Mouse (Mus musculus) CH12.LX (cell line): ENCODE measurements around the gene Gm28047. TPM values are rescaled to one million over a fixed set of nuclear protein-coding genes. Genes with fewer than 3 reads are reported as not detected.

Experiments
- DNase-seq: peaks from one replicate; pipeline ENCODE4 v3.0.0-alpha.2; 2013; ENCODE audit errors: extremely low read depth
- H3K27ac ChIP-seq: 2 replicates; pipeline ENCODE4 v1.5.1; 2012; ENCODE audit warnings: low read depth, mild to moderate bottlenecking, control low read depth, moderate library complexity; ENCODE audit not compliant: insufficient read depth
- H3K27me3 ChIP-seq: replicated peaks from 2 replicates; pipeline ENCODE3; 2012; ENCODE audit warnings: inconsistent platforms
- H3K36me3 ChIP-seq, 2 experiments: replicated peaks in 1 of 2; 2 replicates each; pipeline versions ENCODE3 to v1.6.1; 2012; ENCODE audit warnings: inconsistent platforms in 1 of 2, low read length in 1 of 2, mild to moderate bottlenecking in 1 of 2, mixed read lengths in 1 of 2, moderate library complexity in 1 of 2; ENCODE audit not compliant: control insufficient read depth in 1 of 2, insufficient read depth in 1 of 2
- H3K4me1 ChIP-seq, 2 experiments: 2 replicates each; pipeline ENCODE4 v1.6.1; 2012; ENCODE audit warnings: inconsistent platforms in 1 of 2, moderate library complexity in 1 of 2; ENCODE audit not compliant: insufficient read depth in 2 of 2, control insufficient read depth in 1 of 2
- H3K4me2 ChIP-seq: 2 replicates; pipeline ENCODE4 v1.6.1; 2012; ENCODE audit warnings: low read depth, mild to moderate bottlenecking, control low read depth; ENCODE audit not compliant: poor library complexity, insufficient read depth, severe bottlenecking
- H3K4me3 ChIP-seq, 3 experiments: fragments of 150-350 bp in 1 of 3; sonication (generic) in 1 of 3; replicated peaks in 1 of 3; 2 replicates each; pipeline versions ENCODE3 to v1.5.1; 2011 to 2012; ENCODE audit warnings: low read depth in 2 of 3, low read length in 2 of 3, mild to moderate bottlenecking in 2 of 3, moderate library complexity in 2 of 3, control low read depth in 1 of 3, improper control_type of control experiment in 1 of 3, inconsistent platforms in 1 of 3, mixed read lengths in 1 of 3; ENCODE audit not compliant: poor library complexity in 1 of 3
- H3K79me2 ChIP-seq: replicated peaks from 2 replicates; pipeline ENCODE4 v1.6.1; 2012; ENCODE audit warnings: mild to moderate bottlenecking, moderate library complexity; ENCODE audit not compliant: control insufficient read depth, poor library complexity, insufficient read depth, severe bottlenecking; ENCODE audit errors: extremely low read depth
- H3K9ac ChIP-seq: 2 replicates; pipeline ENCODE4 v1.6.1; 2012; ENCODE audit warnings: low read depth, mild to moderate bottlenecking, control low read depth, moderate library complexity; ENCODE audit not compliant: insufficient read depth
- H3K9me3 ChIP-seq: replicated peaks from 2 replicates; pipeline ENCODE3; 2012; ENCODE audit warnings: low read length, inconsistent platforms, mixed read lengths
- CHD2 ChIP-seq: IDR thresholded peaks from 2 replicates; pipeline ENCODE4 v1.6.1; 2011; ENCODE audit warnings: low read length, improper control_type of control experiment
- CTCF ChIP-seq, 2 experiments: IDR thresholded peaks in 1 of 2; conservative IDR thresholded peaks in 1 of 2; 2 replicates each; pipeline ENCODE4 v1.5.1; 2011 to 2012; ENCODE audit warnings: low read depth in 2 of 2, low read length in 2 of 2, improper control_type of control experiment in 1 of 2, inconsistent platforms in 1 of 2, mild to moderate bottlenecking in 1 of 2, moderate library complexity in 1 of 2
- E2F4 ChIP-seq: IDR thresholded peaks from 2 replicates; pipeline ENCODE4 v1.6.1; 2011; ENCODE audit warnings: low read depth, low read length, improper control_type of control experiment; ENCODE audit not compliant: insufficient replicate concordance
- ELF1 ChIP-seq: IDR thresholded peaks from 2 replicates; pipeline ENCODE4 v1.6.1; 2014; ENCODE audit warnings: low read depth, mild to moderate bottlenecking, inconsistent platforms, low read length, improper control_type of control experiment
- GABPA ChIP-seq: IDR thresholded peaks from 2 replicates; pipeline ENCODE4 v1.6.1; 2012; ENCODE audit warnings: low read depth, low read length, improper control_type of control experiment, inconsistent platforms; ENCODE audit not compliant: insufficient replicate concordance
- HCFC1 ChIP-seq: IDR thresholded peaks from 2 replicates; pipeline ENCODE4 v1.6.1; 2012; ENCODE audit warnings: low read depth, mild to moderate bottlenecking, inconsistent platforms, low read length, improper control_type of control experiment
- JUN ChIP-seq: IDR thresholded peaks from 2 replicates; pipeline ENCODE4 v1.6.1; 2011; ENCODE audit warnings: low read depth, mild to moderate bottlenecking, low read length, improper control_type of control experiment, moderate library complexity; ENCODE audit not compliant: insufficient read depth
- KAT2A ChIP-seq: IDR thresholded peaks from 2 replicates; pipeline ENCODE4 v1.6.1; 2012; ENCODE audit warnings: low read length, improper control_type of control experiment, inconsistent platforms; ENCODE audit not compliant: insufficient replicate concordance
- MEF2A ChIP-seq: IDR thresholded peaks from 2 replicates; pipeline ENCODE4 v1.6.1; 2014; ENCODE audit warnings: low read depth, mild to moderate bottlenecking, inconsistent platforms, low read length, improper control_type of control experiment, borderline replicate concordance
- MYC ChIP-seq: IDR thresholded peaks from 2 replicates; pipeline ENCODE4 v1.6.1; 2011; ENCODE audit warnings: low read depth, mild to moderate bottlenecking, improper control_type of control experiment, low read length
- NRF1 ChIP-seq: IDR thresholded peaks from 2 replicates; pipeline ENCODE4 v1.6.1; 2014; ENCODE audit warnings: low read depth, mild to moderate bottlenecking, inconsistent platforms, low read length, improper control_type of control experiment, moderate library complexity
- PAX5 ChIP-seq: IDR thresholded peaks from 2 replicates; pipeline ENCODE4 v1.6.1; 2012; ENCODE audit warnings: low read length, inconsistent platforms, mixed read lengths
- POLR2A ChIP-seq: IDR thresholded peaks from 2 replicates; pipeline ENCODE4 v1.6.1; 2011; ENCODE audit warnings: low read depth, mild to moderate bottlenecking, improper control_type of control experiment, low read length
- POLR2AphosphoS2 ChIP-seq: IDR thresholded peaks from 2 replicates; pipeline ENCODE4 v1.6.1; 2011; ENCODE audit warnings: low read depth, low read length, improper control_type of control experiment
- RAD21 ChIP-seq: IDR thresholded peaks from 2 replicates; pipeline ENCODE4 v1.6.1; 2011; ENCODE audit warnings: low read depth, mild to moderate bottlenecking, low read length, improper control_type of control experiment, moderate library complexity
- SIN3A ChIP-seq: IDR thresholded peaks from 2 replicates; pipeline ENCODE4 v1.6.1; 2012; ENCODE audit warnings: low read length, improper control_type of control experiment, inconsistent platforms
- TBP ChIP-seq: conservative IDR thresholded peaks from 2 replicates; pipeline ENCODE4 v1.6.1; 2011; ENCODE audit warnings: low read depth, low read length, improper control_type of control experiment
- dilution Hi-C: fragments of 300-500 bp; cut with MboI; formaldehyde crosslinking; loops from 2 replicates; pipeline ENCODE4 v1.14.3; 2020; ENCODE audit warnings: low sequenced_read_pairs; ENCODE audit not compliant: extremely low pct_unique_long_range_greater_than_20kb, extremely low pct_ligation_motif_present
- in situ Hi-C: fragments of 300-500 bp; cut with MboI; formaldehyde crosslinking; loops from 3 replicates; pipeline ENCODE4 v1.14.3; 2019; ENCODE audit warnings: low sequenced_read_pairs, low pct_ligation_motif_present, low pct_unique_long_range_greater_than_20kb, mixed read lengths
- polyA plus RNA-seq: library from polyadenylated mRNA; unstranded; fragments of >175 nt; gene quantifications from 2 replicates; pipeline ENCODE4 v1.2.1, GENCODE M21; 2012; ENCODE audit warnings: low read depth; ENCODE audit not compliant: insufficient read length
- total RNA-seq, 2 experiments: library from RNA; depleted of rRNA; stranded (reverse); fragments of 300-350 nt in 1 of 2; fragments of >200 nt in 1 of 2; gene quantifications; 2 replicates each; pipeline ENCODE4 v1.2.3; 2012 to 2014

Gene Gm28047
- total and polyA plus RNA-seq, 3 experiments: not detected

- Histone ChIP-seq H3K27ac (no peak overlapping the region), H3K27me3 (peaks cover 7% of the 10 kb centered on the region), H3K9me3 (peaks cover 7% of the 10 kb centered on the region), H3K36me3 (no peaks in the 10 kb centered on the region), H3K4me1 (peaks cover 3 to 13% of the 10 kb centered on the region in 2 experiments; a peak in 2 of 4 replicates), H3K4me2 (no peak overlapping the region), H3K79me2 (no peaks in the 10 kb centered on the region), H3K9ac (no peak overlapping the region), H3K4me3 (no peak overlapping the region)
- DNase-seq: no peak
- in situ Hi-C loops (no loop called here), dilution Hi-C loops (no loop called here)
- no peak for TF ChIP-seq KAT2A
- no peak for TF ChIP-seq CHD2
- no peak for TF ChIP-seq MYC
- no peak for TF ChIP-seq POLR2A
- TF ChIP-seq NRF1: no peak
- no peak for TF ChIP-seq MEF2A
- TF ChIP-seq HCFC1: no peak
- TF ChIP-seq JUN: no peak
- TF ChIP-seq SIN3A: no peak
- no peak for TF ChIP-seq TBP
- no peak for TF ChIP-seq RAD21
- TF ChIP-seq ELF1: no peak
- TF ChIP-seq GABPA: no peak
- no peak for TF ChIP-seq POLR2AphosphoS2
- TF ChIP-seq E2F4: no peak
- no peak for TF ChIP-seq CTCF (conservative IDR thresholded peaks at IDR 0.05 in 1 of 2, IDR thresholded peaks at IDR 0.05 in 1 of 2; ENCODE audit: low read depth in 2 of 2, low read length in 2 of 2)
- no peak for TF ChIP-seq PAX5
Measured at GRCm38 (mm10) chr15:102635817-102636216, 10.9 kb upstream of the Gm28047 start.

- peaks cover 7% of the 10 kb centered on the region for H3K9me3 ChIP-seq
- no peak for DNase-seq
- no peaks in the 10 kb centered on the region for H3K36me3 ChIP-seq
- peaks cover 3 to 13% of the 10 kb centered on the region in 2 experiments; a peak in 2 of 4 replicates for H3K4me1 ChIP-seq
- in situ Hi-C loops (no loop called here), dilution Hi-C loops (no loop called here)
- H3K27me3 ChIP-seq: peaks cover 6% of the 10 kb centered on the region
- no peak overlapping the region for H3K4me3 ChIP-seq
- H3K79me2 ChIP-seq: no peaks in the 10 kb centered on the region
- no peak overlapping the region for H3K4me2 ChIP-seq
- no peak overlapping the region for H3K9ac ChIP-seq
- H3K27ac ChIP-seq: no peak overlapping the region
- TF ChIP-seq MYC: no peak
Measured at GRCm38 (mm10) chr15:102634684-102635083, 9.8 kb upstream of the Gm28047 start.
